Mouse (Mus musculus): ENCODE measurements at regions not wholly inside any gene's neighbourhood (a gene's known extent, or its start where the extent isn't known, plus 50 kb on each side); places are given as distances from the start of the nearest gene placed in this dataset.

GRCm38 (mm10) chr4:58695281-58695680, 92.2 kb downstream of the Olfr267 start:
- Histone ChIP-seq H3K4me3 (replicated peaks) (no peak overlapping the region), H3K9ac (no peak overlapping the region), H3K36me3 (no peaks in the 10 kb centered on the region), H3K9me3 (replicated peaks) (no peaks in the 10 kb centered on the region), H3K4me2 (replicated peaks) (no peak overlapping the region), H3K27me3 (no peaks in the 10 kb centered on the region), H3K4me1 (no peaks in the 10 kb centered on the region), H3K27ac (replicated peaks) (no peak overlapping the region)
- 79% methylated on average over 6 of the region's 6 CpGs for WGBS
- ATAC-seq (ENCODE audit: insufficient number of reproducible peaks, low FRiP score, low TSS enrichment, low read depth) = no peak

GRCm38 (mm10) chr4:58693018-58693417, 94.5 kb downstream of the Olfr267 start:
- H3K9ac ChIP-seq = no peak overlapping the region
- H3K9me3 ChIP-seq (replicated peaks) = no peaks in the 10 kb centered on the region
- no peaks in the 10 kb centered on the region for H3K36me3 ChIP-seq
- H3K27me3 ChIP-seq = no peaks in the 10 kb centered on the region
- 83% methylated on average over 6 of the region's 6 CpGs for WGBS
- H3K4me2 ChIP-seq (replicated peaks) = no peak overlapping the region
- no peaks in the 10 kb centered on the region for H3K4me1 ChIP-seq
- no peak overlapping the region for H3K4me3 ChIP-seq (replicated peaks)
- no peak for ATAC-seq (ENCODE audit: insufficient number of reproducible peaks, low FRiP score, low TSS enrichment, low read depth)
- H3K27ac ChIP-seq (replicated peaks) = no peak overlapping the region

GRCm38 (mm10) chr4:58681926-58682325, 105.6 kb downstream of the Olfr267 start:
- Histone ChIP-seq H3K4me2 (replicated peaks) (no peak overlapping the region), H3K4me3 (replicated peaks) (no peak overlapping the region), H3K27ac (replicated peaks) (no peak overlapping the region), H3K27me3 (no peaks in the 10 kb centered on the region), H3K9ac (no peak overlapping the region), H3K4me1 (0 out of 2 replicates have a peak, but pooled peaks cover 6% of the 10 kb centered on the region), H3K36me3 (no peaks in the 10 kb centered on the region), H3K9me3 (replicated peaks) (no peaks in the 10 kb centered on the region)
- WGBS = 89% methylated on average over 4 of the region's 4 CpGs
- no peak for ATAC-seq (ENCODE audit: insufficient number of reproducible peaks, low FRiP score, low TSS enrichment, low read depth)

GRCm38 (mm10) chr4:58677701-58678385, 109.7 kb downstream of the Olfr267 start:
- H3K9ac ChIP-seq = no peak overlapping the region
- H3K4me1 ChIP-seq = 0 out of 2 replicates have a peak, but pooled peaks cover 6% of the 10 kb centered on the region
- H3K27ac ChIP-seq (replicated peaks) = peak overlapping the region; percentile 81
- 11% methylated on average over 6 of the region's 6 CpGs for WGBS
- H3K27me3 ChIP-seq = no peaks in the 10 kb centered on the region
- H3K4me3 ChIP-seq (replicated peaks) = no peak overlapping the region
- H3K4me2 ChIP-seq (replicated peaks) = no peak overlapping the region
- no peaks in the 10 kb centered on the region for H3K36me3 ChIP-seq
- ATAC-seq (ENCODE audit: insufficient number of reproducible peaks, low FRiP score, low TSS enrichment, low read depth) = no peak
- no peaks in the 10 kb centered on the region for H3K9me3 ChIP-seq (replicated peaks)

- H3K27me3 ChIP-seq = no peaks in the 10 kb centered on the region
- H3K4me2 ChIP-seq (replicated peaks) = peak overlapping the region; percentile 22
- peaks cover 37% of the 10 kb centered on the region for H3K4me1 ChIP-seq
- WGBS = 31% methylated on average over 14 of the region's 14 CpGs
- peak overlapping the region; percentile 17; the same call in 1 of the 2 replicates for H3K27ac ChIP-seq (replicated peaks)
- no peak overlapping the region for H3K9ac ChIP-seq
- no peak overlapping the region; the same call in 1 of the 2 replicates for H3K4me3 ChIP-seq (replicated peaks)
- ATAC-seq (ENCODE audit: insufficient number of reproducible peaks, low FRiP score, low TSS enrichment, low read depth) = no peak
- no peaks in the 10 kb centered on the region for H3K9me3 ChIP-seq (replicated peaks)
- H3K36me3 ChIP-seq = no peaks in the 10 kb centered on the region
These were observed 116.0 kb downstream of the Olfr267 start for GRCm38 (mm10) chr4:58671406-58672035.

GRCm38 (mm10) chr4:58670906-58671250, 116.6 kb downstream of the Olfr267 start:
- WGBS = 9% methylated on average over 6 of the region's 6 CpGs
- peak overlapping the region; percentile 84 for H3K27ac ChIP-seq (replicated peaks)
- H3K36me3 ChIP-seq = no peaks in the 10 kb centered on the region
- H3K4me1 ChIP-seq = peaks cover 37% of the 10 kb centered on the region
- H3K4me3 ChIP-seq (replicated peaks) = 0 out of 2 replicates have a peak overlapping the region, but pooled peaks have one; percentile 4
- H3K27me3 ChIP-seq = no peaks in the 10 kb centered on the region
- no peak for ATAC-seq (ENCODE audit: insufficient number of reproducible peaks, low FRiP score, low TSS enrichment, low read depth)
- H3K9me3 ChIP-seq (replicated peaks) = no peaks in the 10 kb centered on the region
- H3K4me2 ChIP-seq (replicated peaks) = peak overlapping the region; percentile 35
- H3K9ac ChIP-seq = no peak overlapping the region

GRCm38 (mm10) chr4:58670107-58670905, 116.6 kb upstream of the Lpar1 start:
- peak; percentile 44; the same call in 1 of the 2 replicates for ATAC-seq (ENCODE audit: insufficient number of reproducible peaks, low FRiP score, low TSS enrichment, low read depth)
- peak overlapping the region; percentile 35 for H3K4me2 ChIP-seq (replicated peaks)
- H3K27ac ChIP-seq (replicated peaks) = peak overlapping the region; percentile 84
- 0 out of 2 replicates have a peak overlapping the region, but pooled peaks have one; percentile 4 for H3K4me3 ChIP-seq (replicated peaks)
- H3K9me3 ChIP-seq (replicated peaks) = no peaks in the 10 kb centered on the region
- no peaks in the 10 kb centered on the region for H3K36me3 ChIP-seq
- peaks cover 37% of the 10 kb centered on the region for H3K4me1 ChIP-seq
- no peak overlapping the region for H3K9ac ChIP-seq
- WGBS = 12% methylated on average over 15 of the region's 15 CpGs
- no peaks in the 10 kb centered on the region for H3K27me3 ChIP-seq

- Histone ChIP-seq H3K27me3 (no peaks in the 10 kb centered on the region), H3K9ac (no peak overlapping the region), H3K4me2 (replicated peaks) (0 out of 2 replicates have a peak overlapping the region, but pooled peaks have one; percentile 22), H3K36me3 (no peaks in the 10 kb centered on the region), H3K9me3 (replicated peaks) (no peaks in the 10 kb centered on the region), H3K4me3 (replicated peaks) (no peak overlapping the region), H3K27ac (replicated peaks) (peak overlapping the region; percentile 84), H3K4me1 (peaks cover 42% of the 10 kb centered on the region)
- ATAC-seq (ENCODE audit: insufficient number of reproducible peaks, low FRiP score, low TSS enrichment, low read depth) = peak; percentile 51; the same call in 1 of the 2 replicates
- WGBS = 21% methylated on average over 8 of the region's 8 CpGs
These were observed 114.9 kb upstream of the Lpar1 start for GRCm38 (mm10) chr4:58668368-58669153.

GRCm38 (mm10) chr4:58663628-58664205, 110.0 kb upstream of the Lpar1 start:
- peaks cover 28% of the 10 kb centered on the region for H3K4me1 ChIP-seq
- H3K27ac ChIP-seq (replicated peaks) = peak overlapping the region; percentile 68
- no peaks in the 10 kb centered on the region for H3K9me3 ChIP-seq (replicated peaks)
- H3K27me3 ChIP-seq = no peaks in the 10 kb centered on the region
- WGBS = 30% methylated on average over 6 of the region's 6 CpGs
- H3K4me3 ChIP-seq (replicated peaks) = no peak overlapping the region
- H3K9ac ChIP-seq = no peak overlapping the region
- H3K36me3 ChIP-seq = no peaks in the 10 kb centered on the region
- H3K4me2 ChIP-seq (replicated peaks) = no peak overlapping the region
- peak; percentile 77; the same call in 1 of the 2 replicates for ATAC-seq (ENCODE audit: insufficient number of reproducible peaks, low FRiP score, low TSS enrichment, low read depth)

- no peak for ATAC-seq (ENCODE audit: insufficient number of reproducible peaks, low FRiP score, low TSS enrichment, low read depth)
- no peaks in the 10 kb centered on the region for H3K36me3 ChIP-seq
- no peak overlapping the region for H3K9ac ChIP-seq
- WGBS = 37% methylated on average over 4 of the region's 4 CpGs
- no peak overlapping the region for H3K4me2 ChIP-seq (replicated peaks)
- H3K4me3 ChIP-seq (replicated peaks) = no peak overlapping the region
- no peaks in the 10 kb centered on the region for H3K27me3 ChIP-seq
- no peak overlapping the region for H3K27ac ChIP-seq (replicated peaks)
- peaks cover 22% of the 10 kb centered on the region for H3K4me1 ChIP-seq
- H3K9me3 ChIP-seq (replicated peaks) = no peaks in the 10 kb centered on the region
These were observed 108.1 kb upstream of the Lpar1 start for GRCm38 (mm10) chr4:58661781-58662293.
